Mouse (Mus musculus) layer of hippocampus, adult 9-10 months (tissue): Measurements from ENCODE around the gene Gm20662.

Source experiments
- DNase-seq: peaks from one replicate; pipeline ENCODE4 v3.0.0; 2022; ENCODE audit warnings: low spot score

The Gm20662 gene

GRCm38 (mm10) chr9:108090611-108091120 is 94.5 kb downstream of the Gm20662 start:
- no peak for DNase-seq

- no peak for DNase-seq
These were observed 97.4 kb downstream of the Gm20662 start for GRCm38 (mm10) chr9:108093586-108093985.

- peak; percentile 67 for DNase-seq
These were observed 98.2 kb downstream of the Gm20662 start, which contains the start of gene Apeh for GRCm38 (mm10) chr9:108094184-108094941. Gene Apeh, minus strand, starts transcription at chr9:108094606.
